Mouse (Mus musculus) MEL (cell line): ENCODE results near the gene Macc1. TPM values are rescaled to one million over a fixed set of nuclear protein-coding genes. Genes with fewer than 3 reads are reported as not detected.

Experiments used
- DNase-seq: peaks from one replicate; pipeline ENCODE4 v3.0.0; 2011; ENCODE audit warnings: low read depth, low spot score
- H3K27ac ChIP-seq: 2 replicates; pipeline ENCODE4 v1.5.1; 2012; ENCODE audit warnings: low read depth, mild to moderate bottlenecking, control low read depth, low read length, moderate library complexity; ENCODE audit not compliant: control insufficient read depth
- H3K27me3 ChIP-seq, 2 experiments: fragments of 150-350 bp in 1 of 2; sonication (generic) in 1 of 2; 2 replicates each; pipeline ENCODE4 v1.6.1; 2012; ENCODE audit warnings: low read length in 2 of 2, mild to moderate bottlenecking in 2 of 2, improper control_type of control experiment in 1 of 2, moderate library complexity in 1 of 2; ENCODE audit not compliant: insufficient read depth in 2 of 2, control insufficient read depth in 1 of 2
- H3K36me3 ChIP-seq, 2 experiments: 2 replicates each; pipeline ENCODE4 v1.6.1; 2012 to 2014; ENCODE audit warnings: low read length in 2 of 2, improper control_type of control experiment in 1 of 2, inconsistent platforms in 1 of 2, mild to moderate bottlenecking in 1 of 2; ENCODE audit not compliant: insufficient read depth in 2 of 2, control insufficient read depth in 1 of 2
- H3K4me1 ChIP-seq, 2 experiments: fragments of 150-350 bp in 1 of 2; sonication (generic) in 1 of 2; 2 replicates each; pipeline ENCODE4 v1.6.1; 2012; ENCODE audit warnings: low read length in 2 of 2, improper control_type of control experiment in 1 of 2, mild to moderate bottlenecking in 1 of 2; ENCODE audit not compliant: insufficient read depth in 2 of 2, control insufficient read depth in 1 of 2
- H3K4me3 ChIP-seq, 2 experiments: fragments of 150-350 bp in 1 of 2; sonication (generic) in 1 of 2; 2 replicates each; pipeline ENCODE4 v1.5.1; 2012; ENCODE audit warnings: low read depth in 2 of 2, low read length in 2 of 2, mild to moderate bottlenecking in 2 of 2, moderate library complexity in 2 of 2, control low read depth in 1 of 2, improper control_type of control experiment in 1 of 2; ENCODE audit not compliant: control insufficient read depth in 1 of 2, insufficient read depth in 1 of 2
- H3K79me2 ChIP-seq: 2 replicates; pipeline ENCODE4 v1.6.1; 2012; ENCODE audit warnings: mild to moderate bottlenecking, low read length, moderate library complexity; ENCODE audit not compliant: control insufficient read depth, poor library complexity, insufficient read depth
- H3K9ac ChIP-seq: 2 replicates; pipeline ENCODE4 v1.6.1; 2012; ENCODE audit warnings: low read depth, mild to moderate bottlenecking, control low read depth, low read length, moderate library complexity; ENCODE audit not compliant: control insufficient read depth, poor library complexity, severe bottlenecking
- H3K9me3 ChIP-seq: fragments of 150-350 bp; sonication (generic); replicated peaks from 2 replicates; pipeline ENCODE4 v1.6.1; 2012; ENCODE audit warnings: mild to moderate bottlenecking, low read length, improper control_type of control experiment, moderate library complexity; ENCODE audit not compliant: insufficient read depth
- CHD2 ChIP-seq: IDR thresholded peaks from 2 replicates; pipeline ENCODE4 v1.6.1; 2011; ENCODE audit warnings: low read length, improper control_type of control experiment
- CTCF ChIP-seq, 3 experiments: IDR thresholded peaks in 2 of 3; conservative IDR thresholded peaks in 1 of 3; 2 replicates each; pipeline ENCODE4 v1.5.1; 2011 to 2012; ENCODE audit warnings: low read length in 3 of 3, low read depth in 2 of 3, mild to moderate bottlenecking in 2 of 3, improper control_type of control experiment in 1 of 3, inconsistent platforms in 1 of 3, mixed read lengths in 1 of 3, moderate library complexity in 1 of 3; ENCODE audit not compliant: control insufficient read depth in 1 of 3, insufficient read depth in 1 of 3, poor library complexity in 1 of 3, severe bottlenecking in 1 of 3
- E2F4 ChIP-seq: IDR thresholded peaks from 2 replicates; pipeline ENCODE4 v1.6.1; 2011; ENCODE audit warnings: low read depth, low read length, improper control_type of control experiment, borderline replicate concordance
- ELF1 ChIP-seq: IDR thresholded peaks from 2 replicates; pipeline ENCODE4 v1.6.1; 2014; ENCODE audit warnings: low read depth, mild to moderate bottlenecking, inconsistent platforms, low read length, improper control_type of control experiment, moderate library complexity
- GATA1 ChIP-seq: IDR thresholded peaks from 2 replicates; pipeline ENCODE4 v1.6.1; 2011; ENCODE audit warnings: low read depth, low read length, improper control_type of control experiment
- JUND ChIP-seq: IDR thresholded peaks from 2 replicates; pipeline ENCODE4 v1.6.1; 2011; ENCODE audit warnings: low read depth, mild to moderate bottlenecking, improper control_type of control experiment, low read length
- KAT2A ChIP-seq: conservative IDR thresholded peaks from 2 replicates; pipeline ENCODE4 v1.6.1; 2012; ENCODE audit warnings: low read depth, low read length, improper control_type of control experiment, inconsistent platforms
- MAFK ChIP-seq: IDR thresholded peaks from 2 replicates; pipeline ENCODE4 v1.6.1; 2011; ENCODE audit warnings: low read depth, mild to moderate bottlenecking, low read length, improper control_type of control experiment, borderline replicate concordance
- MAX ChIP-seq: IDR thresholded peaks from 2 replicates; pipeline ENCODE4 v1.6.1; 2011; ENCODE audit warnings: low read length, improper control_type of control experiment
- MAZ ChIP-seq: IDR thresholded peaks from 2 replicates; pipeline ENCODE4 v1.6.1; 2012; ENCODE audit warnings: low read depth, mild to moderate bottlenecking, inconsistent platforms, low read length, improper control_type of control experiment
- MEF2A ChIP-seq: IDR thresholded peaks from 2 replicates; pipeline ENCODE4 v1.6.1; 2014; ENCODE audit warnings: low read depth, mild to moderate bottlenecking, inconsistent platforms, low read length, improper control_type of control experiment; ENCODE audit not compliant: poor library complexity, insufficient replicate concordance, severe bottlenecking; ENCODE audit errors: extremely low read depth
- MXI1 ChIP-seq: IDR thresholded peaks from 2 replicates; pipeline ENCODE4 v1.6.1; 2011; ENCODE audit warnings: mild to moderate bottlenecking, low read depth, low read length, improper control_type of control experiment
- MYB ChIP-seq: IDR thresholded peaks from 2 replicates; pipeline ENCODE4 v1.6.1; 2011; ENCODE audit warnings: mild to moderate bottlenecking, low read depth, low read length, improper control_type of control experiment
- NELFE ChIP-seq: IDR thresholded peaks from 2 replicates; pipeline ENCODE4 v1.6.1; 2011; ENCODE audit warnings: low read depth, low read length, improper control_type of control experiment
- NRF1 ChIP-seq: IDR thresholded peaks from 2 replicates; pipeline ENCODE4 v1.6.1; 2014; ENCODE audit warnings: low read depth, mild to moderate bottlenecking, inconsistent platforms, low read length, improper control_type of control experiment, moderate library complexity; ENCODE audit not compliant: poor library complexity, insufficient read depth, severe bottlenecking
- POLR2AphosphoS5 ChIP-seq: IDR thresholded peaks from 2 replicates; pipeline ENCODE4 v1.6.1; 2012; ENCODE audit warnings: low read depth, borderline replicate concordance, mild to moderate bottlenecking, inconsistent platforms, low read length, moderate library complexity, mixed read lengths
- RAD21 ChIP-seq: IDR thresholded peaks from 2 replicates; pipeline ENCODE4 v1.6.1; 2011; ENCODE audit warnings: mild to moderate bottlenecking, low read depth, low read length, improper control_type of control experiment
- RCOR1 ChIP-seq: IDR thresholded peaks from 2 replicates; pipeline ENCODE4 v1.6.1; 2012; ENCODE audit warnings: low read depth, mild to moderate bottlenecking, inconsistent platforms, low read length, improper control_type of control experiment
- SIN3A ChIP-seq: IDR thresholded peaks from 2 replicates; pipeline ENCODE4 v1.6.1; 2012; ENCODE audit warnings: low read length, improper control_type of control experiment, inconsistent platforms
- TAL1 ChIP-seq: IDR thresholded peaks from 2 replicates; pipeline ENCODE4 v1.6.1; 2012; ENCODE audit warnings: mild to moderate bottlenecking, inconsistent platforms, low read length, moderate library complexity, mixed read lengths
- TCF12 ChIP-seq: IDR thresholded peaks from 2 replicates; pipeline ENCODE4 v1.6.1; 2014; ENCODE audit warnings: low read depth, mild to moderate bottlenecking, inconsistent platforms, low read length, improper control_type of control experiment, moderate library complexity
- UBTF ChIP-seq: IDR thresholded peaks from 2 replicates; pipeline ENCODE4 v1.6.1; 2012; ENCODE audit warnings: low read depth, mild to moderate bottlenecking, inconsistent platforms, low read length, improper control_type of control experiment, moderate library complexity, borderline replicate concordance; ENCODE audit not compliant: insufficient read depth
- USF1 ChIP-seq: IDR thresholded peaks from 2 replicates; pipeline ENCODE4 v1.6.1; 2014; ENCODE audit warnings: low read depth, mild to moderate bottlenecking, inconsistent platforms, low read length, improper control_type of control experiment, moderate library complexity
- ZKSCAN1 ChIP-seq: IDR thresholded peaks from 2 replicates; pipeline ENCODE4 v1.6.1; 2012; ENCODE audit warnings: low read depth, mild to moderate bottlenecking, inconsistent platforms, low read length, improper control_type of control experiment, moderate library complexity
- ZMIZ1 ChIP-seq: IDR thresholded peaks from 2 replicates; pipeline ENCODE4 v1.6.1; 2012; ENCODE audit warnings: low read depth, mild to moderate bottlenecking, inconsistent platforms, low read length, improper control_type of control experiment, moderate library complexity
- ZNF384 ChIP-seq: IDR thresholded peaks from 2 replicates; pipeline ENCODE4 v1.6.1; 2012; ENCODE audit warnings: low read depth, mild to moderate bottlenecking, inconsistent platforms, low read length, improper control_type of control experiment
- polyA plus RNA-seq, 2 experiments: library from polyadenylated mRNA; stranded (reverse) in 1 of 2; unstranded in 1 of 2; fragments of >175 nt in 1 of 2; fragments of >200 nt in 1 of 2; gene quantifications; 2 replicates each; pipeline versions ENCODE4 v1.2.1 to v1.2.4; 2012; ENCODE audit warnings: low replicate concordance in 2 of 2, low read depth in 1 of 2; ENCODE audit not compliant: insufficient read length in 2 of 2, insufficient read depth in 1 of 2, missing spikeins in 1 of 2
- total RNA-seq: library from RNA; depleted of rRNA; stranded (reverse); fragments of 300-350 nt; gene quantifications from 2 replicates; pipeline ENCODE4 v1.2.3, GENCODE M21; 2012

The Macc1 gene
- total and polyA plus RNA-seq, 3 experiments, result not detected

DNA sequence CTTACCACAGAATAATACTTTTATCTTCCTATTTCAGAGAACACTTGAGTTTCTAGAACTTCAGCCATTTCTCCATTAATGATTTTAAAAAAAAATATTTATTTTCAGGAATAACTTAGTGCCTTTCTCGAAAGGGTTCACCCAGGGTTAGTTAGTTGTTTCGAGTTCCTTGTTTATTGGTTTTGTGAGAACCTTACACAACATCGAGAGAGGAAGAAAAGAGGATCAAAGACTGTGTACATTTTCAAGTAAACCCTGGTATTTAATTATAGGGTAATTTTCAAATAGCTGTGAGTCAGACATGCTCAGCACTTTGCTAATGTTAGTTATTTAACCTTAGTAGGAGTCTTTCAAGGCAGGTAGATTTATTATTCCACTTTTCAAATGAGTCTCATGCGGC, 58.3 kb downstream of the Macc1 start:
- H3K9me3 ChIP-seq, result no peaks in the 10 kb centered on the region
- no peaks in the 10 kb centered on the region for H3K4me1 ChIP-seq
- H3K4me3 ChIP-seq, result no peak overlapping the region
- H3K79me2 ChIP-seq, result no peaks in the 10 kb centered on the region
- no peak for DNase-seq
- H3K27me3 ChIP-seq, result no peaks in the 10 kb centered on the region
- H3K27ac ChIP-seq, result no peak overlapping the region
- no peak overlapping the region for H3K9ac ChIP-seq
- no peaks in the 10 kb centered on the region for H3K36me3 ChIP-seq
- no peak for TF ChIP-seq MAX
- no peak for TF ChIP-seq RCOR1
- no peak for TF ChIP-seq CTCF (IDR thresholded peaks at IDR 0.05 in 2 of 3, conservative IDR thresholded peaks at IDR 0.05 in 1 of 3; ENCODE audit: control insufficient read depth in 1 of 3, insufficient read depth in 1 of 3, low read depth in 2 of 3, low read length in 3 of 3, poor library complexity in 1 of 3, severe bottlenecking in 1 of 3)
- no peak for TF ChIP-seq USF1
- no peak for TF ChIP-seq JUND
- no peak for TF ChIP-seq TCF12
- TF ChIP-seq KAT2A, result no peak
- TF ChIP-seq CHD2, result no peak
- TF ChIP-seq ELF1, result no peak
- no peak for TF ChIP-seq MEF2A
- no peak for TF ChIP-seq NRF1
- TF ChIP-seq ZMIZ1, result no peak
- TF ChIP-seq SIN3A, result no peak
- TF ChIP-seq ZNF384, result no peak
- no peak for TF ChIP-seq POLR2AphosphoS5
- TF ChIP-seq TAL1, result no peak
- TF ChIP-seq UBTF, result no peak
- no peak for TF ChIP-seq MAZ
- TF ChIP-seq MAFK, result no peak
- TF ChIP-seq RAD21, result no peak
- TF ChIP-seq, all 39 proteins: peak for 0

DNA sequence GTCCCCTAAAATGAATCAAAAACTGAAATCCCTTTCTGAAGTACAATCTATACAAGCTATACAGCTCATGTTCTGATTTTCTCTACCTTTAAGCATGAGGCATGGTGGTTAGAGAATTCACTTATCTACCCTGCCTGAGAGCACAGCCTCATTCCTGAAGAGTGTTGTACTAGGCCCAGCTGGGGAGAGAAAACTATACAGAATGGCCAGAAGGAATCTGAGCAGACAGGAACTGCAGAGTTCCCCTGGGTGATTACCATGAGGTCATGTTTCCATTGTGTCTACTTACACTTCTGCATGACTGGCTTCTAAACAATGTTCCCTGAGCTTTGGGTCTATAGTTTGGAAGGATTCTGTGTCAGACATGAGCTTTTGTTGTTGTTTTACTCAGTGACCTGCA, 62.8 kb downstream of the Macc1 start:
- no peak overlapping the region for H3K9ac ChIP-seq
- H3K4me1 ChIP-seq, result no peaks in the 10 kb centered on the region
- DNase-seq, result no peak
- no peak overlapping the region for H3K27ac ChIP-seq
- H3K4me3 ChIP-seq, result no peak overlapping the region
- no peaks in the 10 kb centered on the region for H3K79me2 ChIP-seq
- H3K9me3 ChIP-seq, result no peaks in the 10 kb centered on the region
- no peaks in the 10 kb centered on the region for H3K27me3 ChIP-seq
- no peaks in the 10 kb centered on the region for H3K36me3 ChIP-seq
- no peak for TF ChIP-seq ZMIZ1
- no peak for TF ChIP-seq E2F4
- TF ChIP-seq ELF1, result no peak
- TF ChIP-seq TAL1, result no peak
- no peak for TF ChIP-seq SIN3A
- TF ChIP-seq MYB, result no peak
- TF ChIP-seq MXI1, result no peak
- TF ChIP-seq GATA1, result no peak
- TF ChIP-seq RAD21, result no peak
- no peak for TF ChIP-seq NELFE
- TF ChIP-seq UBTF, result no peak
- TF ChIP-seq ZNF384, result no peak
- no peak for TF ChIP-seq ZKSCAN1
- no peak for TF ChIP-seq MAX
- TF ChIP-seq JUND, result no peak
